Mouse (Mus musculus): ENCODE data around the gene Prkar1b. TPM values are rescaled to one million over a fixed set of nuclear protein-coding genes. Genes with fewer than 3 reads are reported as not detected.

Prkar1b gene
- polyA plus RNA-seq, 1 experiment, result 1.7 TPM

DNA sequence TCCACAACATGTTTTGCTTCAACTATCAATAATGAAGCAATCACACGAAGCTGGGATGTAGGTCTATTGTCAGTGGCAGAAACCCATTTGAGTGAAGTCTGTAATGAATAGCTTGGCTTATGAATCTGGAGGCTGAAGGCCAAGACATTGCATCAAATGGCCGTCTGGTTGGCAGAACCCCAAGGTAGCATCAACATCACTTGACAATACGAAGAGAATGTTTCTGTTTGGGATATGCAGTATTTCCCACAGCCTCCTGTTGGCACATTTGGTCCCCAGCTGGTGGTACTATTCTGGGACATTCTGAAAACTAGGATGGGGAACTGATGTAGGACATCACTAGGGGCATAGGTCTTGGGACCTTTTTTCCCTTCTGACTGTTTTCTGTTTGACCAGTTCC is 5.9 kb downstream of the Prkar1b start:
- H3K36me3 ChIP-seq (ENCODE audit: control insufficient read depth, insufficient read depth), result no peaks in the 10 kb centered on the region
- TF ChIP-seq MYOG (IDR thresholded peaks at IDR 0.05; ENCODE audit: control insufficient read depth, extremely low read depth, insufficient read length), result no peak
- TF ChIP-seq FOSL1 (IDR thresholded peaks at IDR 0.05; ENCODE audit: insufficient read depth, low read length, poor library complexity, severe bottlenecking), result no peak
- no peak for TF ChIP-seq CEBPB (IDR thresholded peaks at IDR 0.05; ENCODE audit: low read depth)
- TF ChIP-seq MAX (IDR thresholded peaks at IDR 0.05), result no peak
- no peak for TF ChIP-seq MYOD1 (IDR thresholded peaks at IDR 0.05; ENCODE audit: control insufficient read depth, insufficient read length, low read depth)
- TF ChIP-seq CTCF (IDR thresholded peaks at IDR 0.05; ENCODE audit: control insufficient read depth, insufficient read depth, insufficient read length), result no peak
- no peak for TF ChIP-seq USF1 (IDR thresholded peaks at IDR 0.05; ENCODE audit: low read depth)
- H3K27me3 ChIP-seq (ENCODE audit: control insufficient read depth, insufficient read depth, insufficient read length), result no peaks in the 10 kb centered on the region
- H3ac ChIP-seq (ENCODE audit: control insufficient read depth, insufficient read length, low read depth), result no peak overlapping the region
- no peak overlapping the region for H3K4me3 ChIP-seq (ENCODE audit: insufficient read depth, poor library complexity, severe bottlenecking)
- no peaks in the 10 kb centered on the region for H3K79me2 ChIP-seq (ENCODE audit: control insufficient read depth, insufficient read depth)
- no peaks in the 10 kb centered on the region for H3K79me3 ChIP-seq (ENCODE audit: low read depth)

DNA sequence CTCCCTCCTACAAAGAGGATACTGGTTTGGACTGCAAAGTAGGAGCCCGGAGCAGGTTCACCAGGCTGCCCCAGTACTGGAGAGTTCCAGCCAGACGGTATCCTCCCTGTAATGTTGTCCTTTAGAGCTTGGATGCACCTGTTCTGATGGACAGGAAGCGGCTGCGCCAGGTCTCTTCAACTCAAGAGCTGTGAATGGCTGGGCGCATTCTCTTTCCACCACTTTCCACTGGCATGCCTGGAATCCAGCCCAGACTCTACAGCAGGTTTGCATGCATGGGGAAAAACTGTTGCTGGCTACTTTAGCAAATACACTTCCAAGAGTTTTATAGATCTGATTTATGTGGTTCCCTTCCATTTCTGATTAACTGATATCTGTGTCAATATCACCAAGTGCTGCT is 8.5 kb downstream of the Prkar1b start:
- Histone ChIP-seq H3K4me3 (ENCODE audit: insufficient read depth, poor library complexity, severe bottlenecking) (no peak overlapping the region), H3K79me3 (ENCODE audit: low read depth) (no peaks in the 10 kb centered on the region), H3K79me2 (ENCODE audit: control insufficient read depth, insufficient read depth) (no peaks in the 10 kb centered on the region), H3ac (ENCODE audit: control insufficient read depth, insufficient read length, low read depth) (no peak overlapping the region), H3K27me3 (ENCODE audit: control insufficient read depth, insufficient read depth, insufficient read length) (no peaks in the 10 kb centered on the region), H3K36me3 (ENCODE audit: control insufficient read depth, insufficient read depth) (no peaks in the 10 kb centered on the region)
- TF ChIP-seq CEBPB (IDR thresholded peaks at IDR 0.05; ENCODE audit: low read depth) (no peak), MYOG (IDR thresholded peaks at IDR 0.05; ENCODE audit: control insufficient read depth, extremely low read depth, insufficient read length) (no peak), MYOD1 (IDR thresholded peaks at IDR 0.05; ENCODE audit: control insufficient read depth, insufficient read length, low read depth) (peak; percentile 3), USF1 (IDR thresholded peaks at IDR 0.05; ENCODE audit: low read depth) (no peak)

DNA sequence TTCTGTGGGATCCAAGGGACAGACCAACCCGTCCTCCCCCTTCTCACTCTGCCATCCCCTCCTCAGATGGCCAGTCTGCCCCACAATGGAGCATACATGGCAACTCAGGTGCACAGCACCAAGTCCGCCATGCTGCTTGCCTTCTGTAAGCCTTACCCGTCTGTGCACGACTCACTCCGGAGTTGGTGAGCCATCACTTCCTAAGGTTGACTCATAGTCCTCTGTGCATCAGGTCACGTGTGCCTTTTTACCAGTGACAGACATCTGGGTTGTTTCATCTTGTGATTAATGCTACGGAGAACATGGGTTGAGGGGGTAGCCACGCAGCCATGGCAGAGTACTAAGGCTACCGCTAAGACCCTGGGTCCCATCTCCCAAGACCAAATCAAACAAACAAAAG is 9.2 kb downstream of the Prkar1b start:
- peak; percentile 98 for TF ChIP-seq USF1 (IDR thresholded peaks at IDR 0.05; ENCODE audit: low read depth)
- TF ChIP-seq MAX (IDR thresholded peaks at IDR 0.05), result peak; percentile 45
- TF ChIP-seq CEBPB (IDR thresholded peaks at IDR 0.05; ENCODE audit: low read depth), result no peak
- TF ChIP-seq FOSL1 (IDR thresholded peaks at IDR 0.05; ENCODE audit: insufficient read depth, low read length, poor library complexity, severe bottlenecking), result peak; percentile 26
- no peak for TF ChIP-seq MYOG (IDR thresholded peaks at IDR 0.05; ENCODE audit: control insufficient read depth, extremely low read depth, insufficient read length)
- Histone ChIP-seq H3K36me3 (ENCODE audit: control insufficient read depth, insufficient read depth) (no peaks in the 10 kb centered on the region), H3K79me2 (ENCODE audit: control insufficient read depth, insufficient read depth) (no peaks in the 10 kb centered on the region), H3K27me3 (ENCODE audit: control insufficient read depth, insufficient read depth, insufficient read length) (no peaks in the 10 kb centered on the region), H3ac (ENCODE audit: control insufficient read depth, insufficient read length, low read depth) (no peak overlapping the region), H3K4me3 (ENCODE audit: insufficient read depth, poor library complexity, severe bottlenecking) (no peak overlapping the region), H3K79me3 (ENCODE audit: low read depth) (no peaks in the 10 kb centered on the region)

DNA sequence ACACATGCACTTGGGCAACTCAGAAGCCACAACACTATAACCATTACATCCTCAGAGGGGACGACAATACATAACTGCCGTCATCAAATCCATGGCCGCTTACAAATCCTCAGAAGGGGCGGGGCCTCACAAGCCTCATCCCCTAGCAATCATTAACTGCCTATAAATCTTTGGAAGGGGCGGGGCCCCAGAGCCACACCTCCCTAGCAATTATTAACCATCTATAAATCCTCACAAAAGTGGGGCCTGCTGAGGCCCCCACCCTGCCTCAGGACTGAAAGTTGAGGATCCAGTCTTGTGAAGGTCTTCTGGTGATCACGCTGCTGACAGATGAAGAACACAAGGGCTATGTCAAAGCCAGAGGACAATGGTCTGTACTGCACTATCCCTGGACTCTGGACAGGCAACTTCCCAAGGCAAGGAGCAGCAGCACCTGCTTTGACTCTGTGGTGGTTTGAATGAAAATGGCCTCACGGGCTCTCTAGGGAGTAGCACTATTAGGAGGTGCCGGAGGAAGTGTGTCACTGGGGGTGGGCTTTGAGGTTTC is 10.8 kb downstream of the Prkar1b start:
- no peaks in the 10 kb centered on the region for H3K27me3 ChIP-seq (ENCODE audit: control insufficient read depth, insufficient read depth, insufficient read length)
- no peaks in the 10 kb centered on the region for H3K79me3 ChIP-seq (ENCODE audit: low read depth)
- TF ChIP-seq MAX (IDR thresholded peaks at IDR 0.05) (no peak), MYOD1 (IDR thresholded peaks at IDR 0.05; ENCODE audit: control insufficient read depth, insufficient read length, low read depth) (no peak), CTCF (IDR thresholded peaks at IDR 0.05; ENCODE audit: control insufficient read depth, insufficient read depth, insufficient read length) (no peak), MYOG (IDR thresholded peaks at IDR 0.05; ENCODE audit: control insufficient read depth, extremely low read depth, insufficient read length) (no peak), CEBPB (IDR thresholded peaks at IDR 0.05; ENCODE audit: low read depth) (no peak), USF1 (IDR thresholded peaks at IDR 0.05; ENCODE audit: low read depth) (no peak)
- no peaks in the 10 kb centered on the region for H3K36me3 ChIP-seq (ENCODE audit: control insufficient read depth, insufficient read depth)
- no peaks in the 10 kb centered on the region for H3K79me2 ChIP-seq (ENCODE audit: control insufficient read depth, insufficient read depth)
- no peak overlapping the region for H3ac ChIP-seq (ENCODE audit: control insufficient read depth, insufficient read length, low read depth)
- no peak overlapping the region for H3K4me3 ChIP-seq (ENCODE audit: insufficient read depth, poor library complexity, severe bottlenecking)

DNA sequence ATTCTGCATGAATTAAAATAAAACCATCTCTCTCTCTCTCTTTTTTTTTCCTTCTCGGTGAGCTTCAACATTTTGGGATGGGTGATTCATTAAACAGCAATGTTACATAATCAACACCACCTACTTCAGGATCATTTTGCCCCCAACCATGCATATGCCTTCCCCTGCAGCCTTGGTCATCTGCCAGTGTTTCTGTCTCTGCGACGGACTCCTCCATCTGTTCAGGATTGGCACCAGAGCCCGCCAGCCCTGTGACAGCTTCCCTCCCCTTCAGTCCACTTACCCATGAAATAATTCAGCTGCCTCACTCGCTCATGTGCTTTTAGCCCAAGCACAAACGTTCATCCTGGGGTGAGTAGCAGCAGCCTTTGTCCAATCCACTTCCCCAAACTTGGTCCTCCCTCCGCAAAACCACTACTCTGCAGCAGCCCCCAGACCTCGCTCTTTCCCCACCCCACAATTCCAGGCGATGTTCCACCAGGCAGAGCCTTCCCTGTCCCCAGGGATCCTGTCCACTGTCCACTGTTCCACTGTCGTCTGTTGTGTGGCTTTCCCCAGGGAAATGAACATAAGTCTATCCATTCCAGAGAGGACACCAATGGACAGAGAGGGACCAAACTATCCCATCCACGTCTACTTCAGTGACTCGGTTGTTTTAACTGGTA is 11.4 kb downstream of the Prkar1b start:
- TF ChIP-seq MAX (IDR thresholded peaks at IDR 0.05), result no peak
- TF ChIP-seq USF1 (IDR thresholded peaks at IDR 0.05; ENCODE audit: low read depth), result no peak
- no peak for TF ChIP-seq CTCF (IDR thresholded peaks at IDR 0.05; ENCODE audit: control insufficient read depth, insufficient read depth, insufficient read length)
- TF ChIP-seq MYOG (IDR thresholded peaks at IDR 0.05; ENCODE audit: control insufficient read depth, extremely low read depth, insufficient read length), result no peak
- TF ChIP-seq FOSL1 (IDR thresholded peaks at IDR 0.05; ENCODE audit: insufficient read depth, low read length, poor library complexity, severe bottlenecking), result no peak
- no peak for TF ChIP-seq CEBPB (IDR thresholded peaks at IDR 0.05; ENCODE audit: low read depth)
- TF ChIP-seq MYOD1 (IDR thresholded peaks at IDR 0.05; ENCODE audit: control insufficient read depth, insufficient read length, low read depth), result no peak
- Histone ChIP-seq H3K79me3 (ENCODE audit: low read depth) (no peaks in the 10 kb centered on the region), H3K79me2 (ENCODE audit: control insufficient read depth, insufficient read depth) (no peaks in the 10 kb centered on the region), H3K4me3 (ENCODE audit: insufficient read depth, poor library complexity, severe bottlenecking) (no peak overlapping the region), H3K27me3 (ENCODE audit: control insufficient read depth, insufficient read depth, insufficient read length) (no peaks in the 10 kb centered on the region), H3ac (ENCODE audit: control insufficient read depth, insufficient read length, low read depth) (no peak overlapping the region), H3K36me3 (ENCODE audit: control insufficient read depth, insufficient read depth) (no peaks in the 10 kb centered on the region)

DNA sequence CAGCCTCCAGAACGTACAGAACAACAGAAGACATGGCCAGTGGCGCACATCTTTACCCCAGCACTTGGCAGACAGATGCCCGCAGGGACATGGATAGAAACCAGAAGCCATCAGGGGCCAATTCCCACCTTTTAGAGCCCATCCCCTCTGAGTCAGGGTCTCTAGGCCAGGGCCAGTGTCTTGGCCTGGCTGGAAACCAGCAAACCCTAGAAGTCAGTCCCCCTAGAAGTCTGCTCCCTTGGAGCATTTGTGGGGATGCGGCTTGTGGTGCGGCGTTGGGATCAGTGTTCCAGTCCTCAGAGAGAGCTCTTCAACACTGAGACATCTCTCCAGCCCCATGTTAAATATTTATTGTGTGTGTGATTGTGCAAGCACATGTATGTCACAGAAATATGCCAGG is 12.6 kb downstream of the Prkar1b start:
- no peaks in the 10 kb centered on the region for H3K27me3 ChIP-seq (ENCODE audit: control insufficient read depth, insufficient read depth, insufficient read length)
- no peaks in the 10 kb centered on the region for H3K79me3 ChIP-seq (ENCODE audit: low read depth)
- no peak overlapping the region for H3K4me3 ChIP-seq (ENCODE audit: insufficient read depth, poor library complexity, severe bottlenecking)
- H3K36me3 ChIP-seq (ENCODE audit: control insufficient read depth, insufficient read depth), result no peaks in the 10 kb centered on the region
- TF ChIP-seq MYOG (IDR thresholded peaks at IDR 0.05; ENCODE audit: control insufficient read depth, extremely low read depth, insufficient read length) (no peak), CEBPB (IDR thresholded peaks at IDR 0.05; ENCODE audit: low read depth) (no peak), FOSL1 (IDR thresholded peaks at IDR 0.05; ENCODE audit: insufficient read depth, low read length, poor library complexity, severe bottlenecking) (no peak), USF1 (IDR thresholded peaks at IDR 0.05; ENCODE audit: low read depth) (no peak), MYOD1 (IDR thresholded peaks at IDR 0.05; ENCODE audit: control insufficient read depth, insufficient read length, low read depth) (no peak), MAX (IDR thresholded peaks at IDR 0.05) (no peak), CTCF (IDR thresholded peaks at IDR 0.05; ENCODE audit: control insufficient read depth, insufficient read depth, insufficient read length) (no peak)
- H3K79me2 ChIP-seq (ENCODE audit: control insufficient read depth, insufficient read depth), result no peaks in the 10 kb centered on the region
- H3ac ChIP-seq (ENCODE audit: control insufficient read depth, insufficient read length, low read depth), result no peak overlapping the region

All from C2C12 (cell line).